Mouse (Mus musculus): ENCODE data around the gene Nfkbie.

Gene Nfkbie

GRCm38 (mm10) chr17:45555452-45556106 lies at the start of gene Nfkbie:
TSS of gene Nfkbie (plus strand) at chr17:45555703.
- in situ Hi-C loops (cut with MboI): no loop called here

GRCm38 (mm10) chr17:45505941-45506465 lies 49.5 kb upstream of the Nfkbie start:
- in situ Hi-C loops (cut with MboI): no loop called here

GRCm38 (mm10) chr17:45506700-45507189 lies 48.8 kb upstream of the Nfkbie start, which contains the start of gene Aars2:
TSS of gene Aars2 (plus strand) at chr17:45506841.
- in situ Hi-C loops (cut with MboI): no loop called here

GRCm38 (mm10) chr17:45510871-45511270 lies 44.6 kb upstream of the Nfkbie start:
- in situ Hi-C loops (cut with MboI): no loop called here

- in situ Hi-C loops (cut with MboI): no loop called here
Observed at GRCm38 (mm10) chr17:45511757-45512156, 43.7 kb upstream of the Nfkbie start.

GRCm38 (mm10) chr17:45515204-45515726 lies 40.2 kb upstream of the Nfkbie start:
- in situ Hi-C loops (cut with MboI): loop anchor here (5.0 kb wide), 1 partner anchor 37 kb away; no protein-coding TSS in a partner anchor

GRCm38 (mm10) chr17:45515806-45516205 lies 39.7 kb upstream of the Nfkbie start:
- in situ Hi-C loops (cut with MboI): loop anchor here (5.0 kb wide), 1 partner anchor 36 kb away; no protein-coding TSS in a partner anchor

- in situ Hi-C loops (cut with MboI): loop anchor here (5.0 kb wide), 1 partner anchor 36 kb away; no protein-coding TSS in a partner anchor
Observed at GRCm38 (mm10) chr17:45516488-45516887, 39.0 kb upstream of the Nfkbie start.

GRCm38 (mm10) chr17:45517135-45517534 lies 38.4 kb upstream of the Nfkbie start:
- in situ Hi-C loops (cut with MboI): loop anchor here (5.0 kb wide), 1 partner anchor 35 kb away; no protein-coding TSS in a partner anchor

- in situ Hi-C loops (cut with MboI): loop anchor here (5.0 kb wide), 1 partner anchor 35 kb away; no protein-coding TSS in a partner anchor
Observed at GRCm38 (mm10) chr17:45517549-45518215, 37.8 kb upstream of the Nfkbie start.

- in situ Hi-C loops (cut with MboI): loop anchor here (5.0 kb wide), 1 partner anchor 33 kb away; no protein-coding TSS in a partner anchor
Observed at GRCm38 (mm10) chr17:45518766-45519475, 36.6 kb upstream of the Nfkbie start.

- in situ Hi-C loops (cut with MboI): no loop called here
Observed at GRCm38 (mm10) chr17:45520136-45520535, 35.4 kb upstream of the Nfkbie start.

GRCm38 (mm10) chr17:45523263-45523662 lies 32.2 kb upstream of the Nfkbie start, which contains the start of gene Tcte1:
TSS of gene Tcte1 (plus strand) at chr17:45523434.
- in situ Hi-C loops (cut with MboI): no loop called here

GRCm38 (mm10) chr17:45524961-45525360 lies 30.5 kb upstream of the Nfkbie start:
- in situ Hi-C loops (cut with MboI): no loop called here

- in situ Hi-C loops (cut with MboI): no loop called here
Observed at GRCm38 (mm10) chr17:45526571-45526970, 28.9 kb upstream of the Nfkbie start.

GRCm38 (mm10) chr17:45530346-45530782 lies 25.1 kb upstream of the Nfkbie start:
- in situ Hi-C loops (cut with MboI): no loop called here

GRCm38 (mm10) chr17:45532896-45533295 lies 22.6 kb upstream of the Nfkbie start:
- in situ Hi-C loops (cut with MboI): no loop called here

- in situ Hi-C loops (cut with MboI): no loop called here
Observed at GRCm38 (mm10) chr17:45536264-45536663, 19.2 kb upstream of the Nfkbie start.

GRCm38 (mm10) chr17:45538394-45538793 lies 17.1 kb upstream of the Nfkbie start:
- in situ Hi-C loops (cut with MboI): no loop called here

GRCm38 (mm10) chr17:45539664-45540063 lies 15.8 kb upstream of the Nfkbie start:
- in situ Hi-C loops (cut with MboI): no loop called here

- in situ Hi-C loops (cut with MboI): no loop called here
Observed at GRCm38 (mm10) chr17:45542129-45542528, 13.4 kb upstream of the Nfkbie start.
